Mouse (Mus musculus) hindbrain, embryonic 10.5 days (tissue): ENCODE measurements around the gene Dclk2. TPM values are rescaled to one million over a fixed set of nuclear protein-coding genes. Genes with fewer than 3 reads are reported as not detected.

ENCODE experiments used
- DNase-seq: peaks from one replicate; pipeline ENCODE4 v3.0.0-alpha.2; 2017; ENCODE audit warnings: low spot score
- H3K27ac ChIP-seq: fragments of 300-500 bp; sonication (generic); 2 replicates; pipeline ENCODE4 v1.5.1; 2016; ENCODE audit warnings: mild to moderate bottlenecking, moderate library complexity
- H3K27me3 ChIP-seq: fragments of 300-500 bp; sonication (generic); 2 replicates; pipeline ENCODE4 v1.6.1; 2016; ENCODE audit warnings: mild to moderate bottlenecking; ENCODE audit not compliant: poor library complexity, insufficient read depth, severe bottlenecking
- H3K36me3 ChIP-seq: fragments of 300-500 bp; sonication (generic); 2 replicates; pipeline ENCODE4 v1.6.1; 2016; ENCODE audit warnings: mild to moderate bottlenecking, moderate library complexity
- H3K4me1 ChIP-seq: fragments of 300-500 bp; sonication (generic); replicated peaks from 2 replicates; pipeline ENCODE4 v1.6.1; 2016; ENCODE audit warnings: mild to moderate bottlenecking
- H3K4me3 ChIP-seq: fragments of 300-500 bp; sonication (generic); 2 replicates; pipeline ENCODE4 v1.5.1; 2016; ENCODE audit warnings: mild to moderate bottlenecking, moderate library complexity
- H3K9me3 ChIP-seq: fragments of 300-500 bp; sonication (generic); 2 replicates; pipeline ENCODE4 v1.6.1; 2016; ENCODE audit warnings: mild to moderate bottlenecking, moderate library complexity
- WGBS: fragments of 180-500 bp; shearing (Covaris S2); methylation state at CpG from one replicate; pipeline ENCODE4 v1.1.7; 2016; 5-methylcytosine and 5-hydroxymethylcytosine counted together
- polyA plus RNA-seq: library from polyadenylated mRNA; unstranded; fragments of >200 nt; fragmentation: Nextera tagmentation; extraction: Ambion mirVana; gene quantifications from 2 replicates; pipeline ENCODE4 v1.2.1, GENCODE M21; 2016

Dclk2 gene
- polyA plus RNA-seq, 1 experiment from 2014 or later = 38.9 TPM

DNA sequence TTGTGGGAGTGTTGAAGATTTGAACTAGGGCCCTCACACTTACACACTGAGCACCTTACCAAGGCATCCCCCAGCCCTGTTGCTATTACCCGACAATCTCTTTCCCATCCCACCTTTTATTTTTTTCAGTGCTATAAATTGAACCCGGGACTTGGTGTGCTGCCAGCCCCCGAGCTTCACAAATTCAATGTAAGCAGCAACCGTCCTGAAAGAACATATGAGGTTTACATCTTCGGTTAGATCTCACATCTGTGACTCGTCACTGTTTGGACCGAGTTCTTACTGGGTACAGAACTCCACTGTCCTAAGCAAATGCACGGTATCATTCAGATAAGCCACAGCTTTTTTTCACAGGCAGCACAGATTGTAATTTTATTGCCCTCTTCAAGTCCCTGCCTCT is 88.5 kb downstream of the Dclk2 start:
- 82% methylated on average over 8 of the region's 8 CpGs for WGBS
- Histone ChIP-seq H3K9me3 (no peaks in the 10 kb centered on the region), H3K36me3 (peaks cover 16% of the 10 kb centered on the region), H3K4me3 (no peak overlapping the region), H3K4me1 (peaks cover 15% of the 10 kb centered on the region), H3K27me3 (no peaks in the 10 kb centered on the region), H3K27ac (no peak overlapping the region)
- no peak for DNase-seq

- Histone ChIP-seq H3K9me3 (no peaks in the 10 kb centered on the region), H3K27ac (no peak overlapping the region), H3K27me3 (no peaks in the 10 kb centered on the region), H3K4me3 (no peak overlapping the region), H3K36me3 (peaks cover 8% of the 10 kb centered on the region), H3K4me1 (peaks cover 1% of the 10 kb centered on the region; the same call in 1 of the 2 replicates)
- no peak for DNase-seq
- 93% methylated on average over 3 of the region's 3 CpGs for WGBS
Observed at GRCm38 (mm10) chr3:86827506-86827905, 93.1 kb downstream of the Dclk2 start.

DNA sequence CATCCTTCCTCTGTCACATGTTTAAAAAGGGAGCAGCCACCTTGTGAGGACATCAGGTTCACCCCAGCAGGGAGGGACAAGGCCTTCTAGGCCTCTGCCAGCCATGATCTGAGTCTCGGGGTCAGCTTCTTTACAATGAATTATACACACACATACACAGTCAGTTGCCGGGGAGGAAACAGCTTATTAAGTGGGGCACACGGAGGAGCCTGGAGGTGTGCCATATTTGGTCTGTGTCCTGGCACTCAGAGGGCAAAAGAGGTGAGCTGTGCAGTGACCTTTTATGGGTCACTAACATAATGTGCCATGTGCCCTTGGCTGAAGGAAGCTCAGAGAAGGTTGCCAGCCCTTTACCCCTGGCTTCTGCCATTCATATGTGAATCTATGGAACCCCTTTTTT is 99.3 kb downstream of the Dclk2 start:
- no peak overlapping the region for H3K27ac ChIP-seq
- peaks cover 7% of the 10 kb centered on the region; the same call in 1 of the 2 replicates for H3K36me3 ChIP-seq
- WGBS = 74% methylated on average over 3 of the region's 3 CpGs

DNA sequence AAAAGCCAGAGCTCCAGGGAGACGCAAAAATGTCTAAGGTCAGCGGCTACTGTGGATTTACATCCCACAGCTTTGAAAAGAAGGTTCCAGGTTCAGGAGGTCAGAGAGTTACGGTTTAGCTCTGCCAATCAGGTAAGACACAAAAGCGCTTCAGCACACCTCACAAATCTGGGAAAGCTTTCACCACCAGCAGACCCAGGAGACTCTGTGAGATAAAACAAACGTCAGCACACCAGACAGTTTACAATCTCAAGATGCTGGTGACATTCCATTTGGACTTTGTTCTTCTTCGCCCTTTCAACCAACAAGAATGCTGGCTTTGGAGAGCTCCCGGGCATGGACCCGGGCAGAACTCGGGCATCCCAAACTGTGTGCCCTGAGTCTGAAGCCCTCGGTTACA is 100.3 kb downstream of the Dclk2 start:
- no peaks in the 10 kb centered on the region for H3K9me3 ChIP-seq
- 69% methylated on average over 10 of the region's 10 CpGs for WGBS
- H3K4me1 ChIP-seq = peaks cover 10% of the 10 kb centered on the region; the same call in 1 of the 2 replicates
- no peak for DNase-seq
- H3K4me3 ChIP-seq = no peak overlapping the region
- H3K27me3 ChIP-seq = no peaks in the 10 kb centered on the region
- H3K36me3 ChIP-seq = peaks cover 11% of the 10 kb centered on the region; the same call in 1 of the 2 replicates
- H3K27ac ChIP-seq = no peak overlapping the region

More for the DNA sequence above, 99.3 kb downstream of the Dclk2 start:
- Histone ChIP-seq H3K4me3 (no peak overlapping the region), H3K4me1 (peaks cover 10% of the 10 kb centered on the region; the same call in 1 of the 2 replicates), H3K27me3 (no peaks in the 10 kb centered on the region), H3K9me3 (no peaks in the 10 kb centered on the region)
- no peak for DNase-seq

GRCm38 (mm10) chr3:86819372-86819771 is 101.3 kb downstream of the Dclk2 start:
- Histone ChIP-seq H3K27me3 (no peaks in the 10 kb centered on the region), H3K4me3 (no peak overlapping the region), H3K9me3 (no peaks in the 10 kb centered on the region), H3K27ac (no peak overlapping the region), H3K36me3 (peaks cover 21% of the 10 kb centered on the region; the same call in 1 of the 2 replicates), H3K4me1 (peaks cover 10% of the 10 kb centered on the region; the same call in 1 of the 2 replicates)
- WGBS = 97% methylated on average over 6 of the region's 6 CpGs
- DNase-seq = no peak

DNA sequence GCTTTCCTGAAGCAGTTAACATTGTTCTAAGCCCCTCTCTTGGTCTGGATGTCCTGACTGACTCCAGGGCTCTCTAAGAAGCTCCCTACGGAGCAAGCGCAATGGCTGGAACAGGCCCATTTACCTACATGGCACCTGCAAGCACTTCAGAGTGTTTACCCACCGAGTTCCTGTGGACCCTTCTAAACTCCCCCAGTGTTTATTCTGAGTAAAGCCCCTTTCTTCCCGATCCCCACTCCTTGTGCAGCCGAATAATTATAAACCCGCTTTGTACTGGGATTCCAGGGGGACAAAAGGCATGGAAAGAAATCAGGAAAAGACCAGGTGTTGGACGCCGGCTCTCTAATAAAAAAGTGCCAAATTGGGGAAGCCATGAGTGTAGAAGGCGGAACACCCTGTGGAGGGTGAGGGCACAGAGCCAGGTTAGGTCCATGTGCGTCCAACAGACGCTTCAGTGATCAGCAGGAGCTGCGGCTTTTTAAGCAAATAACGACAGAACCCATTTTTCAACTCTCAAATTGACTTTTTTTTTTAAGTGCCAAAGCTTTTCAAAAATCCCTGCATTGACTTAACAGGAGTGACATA is 102.6 kb downstream of the Dclk2 start:
- Histone ChIP-seq H3K4me1 (peaks cover 10% of the 10 kb centered on the region; the same call in 1 of the 2 replicates), H3K9me3 (no peaks in the 10 kb centered on the region), H3K27ac (no peak overlapping the region), H3K36me3 (peaks cover 27% of the 10 kb centered on the region; the same call in 1 of the 2 replicates), H3K27me3 (no peaks in the 10 kb centered on the region), H3K4me3 (no peak overlapping the region)
- WGBS = 86% methylated on average over 13 of the region's 13 CpGs
- DNase-seq = no peak

DNA sequence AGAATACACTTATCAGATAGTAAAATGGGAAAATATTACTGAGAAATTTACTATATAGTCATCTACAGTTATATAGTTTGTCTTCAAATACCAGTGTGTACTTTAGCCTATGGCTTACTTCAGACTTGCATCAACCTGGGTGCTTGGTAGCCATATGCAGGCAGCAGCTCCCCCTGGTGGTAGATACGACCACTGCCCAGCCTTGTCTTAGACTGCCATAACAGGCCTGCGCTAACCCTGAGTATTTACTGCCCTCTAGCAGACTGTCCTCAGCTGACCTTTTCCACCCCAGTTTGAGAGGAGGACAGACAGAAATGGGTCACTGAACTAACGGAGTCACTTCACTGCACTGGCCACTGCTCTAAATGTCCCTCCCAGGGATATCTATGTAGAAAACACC is 108.0 kb downstream of the Dclk2 start:
- 18% methylated on average over 3 of the region's 3 CpGs for WGBS
- H3K4me1 ChIP-seq = no peaks in the 10 kb centered on the region
- H3K4me3 ChIP-seq = no peak overlapping the region
- no peaks in the 10 kb centered on the region for H3K27me3 ChIP-seq
- H3K9me3 ChIP-seq = no peaks in the 10 kb centered on the region
- no peak overlapping the region for H3K27ac ChIP-seq
- H3K36me3 ChIP-seq = peaks cover 20% of the 10 kb centered on the region; the same call in 1 of the 2 replicates
- peak; percentile 74 for DNase-seq

DNA sequence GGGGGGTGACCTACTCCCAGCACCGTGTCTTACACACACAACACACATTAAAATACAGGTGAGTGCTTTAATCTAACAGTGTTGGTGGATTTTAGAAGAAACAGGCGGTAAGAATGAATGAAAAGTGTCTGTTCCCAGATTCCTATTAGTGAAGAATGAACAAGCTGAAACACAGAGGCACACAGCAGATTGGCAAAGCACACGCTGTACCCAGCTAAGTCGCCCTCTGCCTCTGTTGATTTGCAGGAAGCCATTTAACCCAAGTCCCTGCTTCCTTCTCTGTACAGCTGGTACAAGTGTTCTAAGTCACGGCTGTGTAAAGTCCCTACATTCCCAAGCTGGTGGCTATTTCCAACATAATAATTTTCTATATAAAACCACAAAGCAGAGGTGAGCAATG is 109.7 kb downstream of the Dclk2 start:
- DNase-seq = no peak
- 90% methylated on average over 5 of the region's 5 CpGs for WGBS
- no peak overlapping the region for H3K27ac ChIP-seq

GRCm38 (mm10) chr3:86809646-86810045 is 111.0 kb downstream of the Dclk2 start:
- no peak for DNase-seq
- WGBS = 72% methylated on average over 2 of the region's 2 CpGs
- Histone ChIP-seq H3K4me1 (no peaks in the 10 kb centered on the region), H3K27ac (no peak overlapping the region), H3K36me3 (peaks cover 26% of the 10 kb centered on the region), H3K9me3 (no peaks in the 10 kb centered on the region), H3K4me3 (no peak overlapping the region), H3K27me3 (no peaks in the 10 kb centered on the region)

More for the DNA sequence above, 109.7 kb downstream of the Dclk2 start:
- no peaks in the 10 kb centered on the region for H3K9me3 ChIP-seq
- no peaks in the 10 kb centered on the region for H3K4me1 ChIP-seq
- H3K27me3 ChIP-seq = no peaks in the 10 kb centered on the region
- H3K36me3 ChIP-seq = peaks cover 24% of the 10 kb centered on the region
- H3K4me3 ChIP-seq = no peak overlapping the region

DNA sequence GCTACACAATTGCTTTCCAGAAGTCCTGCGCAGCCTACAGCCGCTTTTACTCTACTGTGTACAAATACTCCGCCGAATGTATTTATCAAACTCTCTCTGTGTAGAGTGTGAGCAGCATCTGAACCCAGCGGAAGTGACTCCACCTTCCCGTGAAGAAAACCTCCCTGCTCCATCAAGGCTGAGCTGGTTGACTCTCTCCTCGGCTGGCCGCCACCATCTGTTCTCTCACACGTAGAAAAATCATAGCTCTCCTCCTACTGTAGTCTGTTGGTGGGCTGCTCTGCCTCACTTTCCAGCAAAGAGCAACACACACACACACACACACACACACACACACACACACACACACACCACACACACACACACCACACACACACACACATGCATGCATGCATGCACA is 111.5 kb downstream of the Dclk2 start:
- Histone ChIP-seq H3K4me3 (no peak overlapping the region), H3K9me3 (no peaks in the 10 kb centered on the region), H3K27ac (no peak overlapping the region), H3K36me3 (peaks cover 26% of the 10 kb centered on the region), H3K27me3 (no peaks in the 10 kb centered on the region), H3K4me1 (no peaks in the 10 kb centered on the region)
- 88% methylated on average over 9 of the region's 9 CpGs for WGBS
- no peak for DNase-seq

GRCm38 (mm10) chr3:86807750-86808467 is 112.7 kb downstream of the Dclk2 start:
- peaks cover 28% of the 10 kb centered on the region for H3K36me3 ChIP-seq
- H3K27ac ChIP-seq = no peak overlapping the region
- 78% methylated on average over 14 of the region's 14 CpGs for WGBS
- H3K4me1 ChIP-seq = peaks cover 6% of the 10 kb centered on the region
- H3K4me3 ChIP-seq = no peak overlapping the region
- no peaks in the 10 kb centered on the region for H3K27me3 ChIP-seq
- DNase-seq = peak; percentile 40
- H3K9me3 ChIP-seq = no peaks in the 10 kb centered on the region

GRCm38 (mm10) chr3:86806834-86807233 is 113.8 kb downstream of the Dclk2 start:
- H3K4me1 ChIP-seq = peaks cover 11% of the 10 kb centered on the region
- peaks cover 28% of the 10 kb centered on the region for H3K36me3 ChIP-seq
- DNase-seq = no peak
- H3K4me3 ChIP-seq = no peak overlapping the region
- H3K27ac ChIP-seq = no peak overlapping the region
- no peaks in the 10 kb centered on the region for H3K27me3 ChIP-seq
- WGBS = 94% methylated on average over 9 of the region's 9 CpGs
- no peaks in the 10 kb centered on the region for H3K9me3 ChIP-seq

- no peak overlapping the region for H3K27ac ChIP-seq
- WGBS = 94% methylated on average over 9 of the region's 9 CpGs
- no peak for DNase-seq
Observed at GRCm38 (mm10) chr3:86804265-86804664, 116.4 kb downstream of the Dclk2 start.

More at GRCm38 (mm10) chr3:86804265-86804664, 116.4 kb downstream of the Dclk2 start:
- Histone ChIP-seq H3K36me3 (peaks cover 34% of the 10 kb centered on the region), H3K4me3 (no peak overlapping the region), H3K27me3 (no peaks in the 10 kb centered on the region), H3K4me1 (peaks cover 17% of the 10 kb centered on the region), H3K9me3 (no peaks in the 10 kb centered on the region)
